Mouse (Mus musculus): Measurements from ENCODE around the gene Xpo5. TPM values are rescaled to one million over a fixed set of nuclear protein-coding genes. Genes with fewer than 3 reads are reported as not detected.

Xpo5 gene
- polyA plus RNA-seq, 1 experiment from 2014 or later: 40.5 TPM

DNA sequence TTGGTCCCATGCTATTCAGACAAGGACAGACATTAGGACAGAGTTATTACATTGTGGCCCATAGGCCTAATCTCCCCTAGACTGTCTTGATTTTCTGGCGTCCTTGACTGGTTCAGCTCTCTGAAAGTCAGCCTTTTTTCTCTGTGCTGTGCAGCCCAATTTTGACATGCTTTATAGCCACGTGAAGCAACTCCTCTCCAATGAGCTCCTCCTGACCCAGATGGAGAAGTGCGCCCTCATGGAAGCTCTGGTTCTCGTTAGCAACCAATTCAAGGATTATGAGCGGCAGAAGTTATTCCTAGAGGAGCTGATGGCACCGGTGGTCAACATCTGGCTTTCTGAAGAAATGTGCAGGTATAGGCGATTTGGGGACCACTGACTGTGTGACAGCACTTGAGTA lies 25.0 kb downstream of the Xpo5 start:
- no peaks in the 10 kb centered on the region for H3K9me3 ChIP-seq (ENCODE audit: control insufficient read depth, low read length)
- no peak overlapping the region for H3K27ac ChIP-seq (ENCODE audit: low read depth, low read length)
- no peak overlapping the region for H3K4me3 ChIP-seq (ENCODE audit: low read depth, low read length)
- 89% methylated on average over 7 of the region's 7 CpGs for WGBS
- peaks cover 86% of the 10 kb centered on the region for H3K36me3 ChIP-seq (ENCODE audit: control insufficient read depth, insufficient read depth, low read length)
- H3K4me2 ChIP-seq (ENCODE audit: low read depth, low read length): no peak overlapping the region
- no peaks in the 10 kb centered on the region for H3K4me1 ChIP-seq (ENCODE audit: control insufficient read depth, insufficient read depth, low read length)
- no peak overlapping the region for H3K9ac ChIP-seq (replicated peaks; ENCODE audit: low read depth, low read length)
- H3K27me3 ChIP-seq (ENCODE audit: control insufficient read depth, insufficient read depth, low read length): no peaks in the 10 kb centered on the region
- ATAC-seq (ENCODE audit: low read depth): no peak

DNA sequence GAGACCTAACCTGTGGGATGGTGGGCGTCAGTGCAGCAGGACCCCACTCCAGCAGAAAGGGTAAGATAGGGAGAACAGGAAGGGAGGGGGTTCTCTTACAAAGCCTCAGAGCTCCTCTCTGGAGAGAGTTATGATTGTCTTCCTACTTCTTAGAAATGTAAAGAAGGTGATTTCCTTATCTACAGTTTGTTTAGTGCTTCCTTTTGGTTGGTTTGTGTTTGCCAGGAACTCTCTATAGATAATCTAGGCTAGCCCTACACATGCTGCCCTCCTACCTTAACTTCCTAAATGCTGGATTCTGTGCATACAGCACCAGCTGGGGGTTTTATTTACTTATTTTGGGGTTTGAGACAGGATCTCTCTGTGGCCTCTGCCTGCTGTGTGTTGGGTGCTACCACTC lies 33.5 kb downstream of the Xpo5 start:
- Histone ChIP-seq H3K9me3 (ENCODE audit: control insufficient read depth, low read length) (no peaks in the 10 kb centered on the region), H3K27ac (ENCODE audit: low read depth, low read length) (no peak overlapping the region), H3K9ac (replicated peaks; ENCODE audit: low read depth, low read length) (no peak overlapping the region), H3K4me3 (ENCODE audit: low read depth, low read length) (no peak overlapping the region), H3K4me2 (ENCODE audit: low read depth, low read length) (no peak overlapping the region), H3K4me1 (ENCODE audit: control insufficient read depth, insufficient read depth, low read length) (no peaks in the 10 kb centered on the region), H3K36me3 (ENCODE audit: control insufficient read depth, insufficient read depth, low read length) (peaks cover 62% of the 10 kb centered on the region), H3K27me3 (ENCODE audit: control insufficient read depth, insufficient read depth, low read length) (no peaks in the 10 kb centered on the region)
- WGBS: 85% methylated on average over 1 of the region's 1 CpGs
- ATAC-seq (ENCODE audit: low read depth): no peak

DNA sequence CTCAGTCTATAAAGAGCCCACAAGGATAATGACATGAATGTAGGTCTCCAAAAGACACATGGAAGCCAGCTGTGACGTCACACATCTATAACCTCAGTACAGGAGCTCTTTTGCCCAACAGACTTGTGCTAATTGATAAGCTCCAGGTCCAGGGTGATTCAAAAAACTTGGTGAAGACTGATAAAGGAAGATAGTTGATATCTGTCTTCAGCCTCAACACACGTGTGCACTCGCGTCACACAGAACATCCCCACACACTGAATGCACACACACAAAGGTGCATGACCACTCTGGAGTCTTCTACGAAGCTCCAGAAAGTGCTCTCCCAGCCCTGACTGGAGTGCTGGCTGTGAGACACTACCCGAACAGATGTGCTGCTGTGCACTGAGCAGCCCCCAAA lies 34.5 kb downstream of the Xpo5 start:
- no peak for ATAC-seq (ENCODE audit: low read depth)
- no peaks in the 10 kb centered on the region for H3K27me3 ChIP-seq (ENCODE audit: control insufficient read depth, insufficient read depth, low read length)
- WGBS: 92% methylated on average over 6 of the region's 6 CpGs
- no peaks in the 10 kb centered on the region for H3K4me1 ChIP-seq (ENCODE audit: control insufficient read depth, insufficient read depth, low read length)
- H3K9ac ChIP-seq (replicated peaks; ENCODE audit: low read depth, low read length): no peak overlapping the region
- H3K9me3 ChIP-seq (ENCODE audit: control insufficient read depth, low read length): no peaks in the 10 kb centered on the region
- H3K4me2 ChIP-seq (ENCODE audit: low read depth, low read length): no peak overlapping the region
- peaks cover 64% of the 10 kb centered on the region for H3K36me3 ChIP-seq (ENCODE audit: control insufficient read depth, insufficient read depth, low read length)
- no peak overlapping the region for H3K27ac ChIP-seq (ENCODE audit: low read depth, low read length)
- no peak overlapping the region for H3K4me3 ChIP-seq (ENCODE audit: low read depth, low read length)

DNA sequence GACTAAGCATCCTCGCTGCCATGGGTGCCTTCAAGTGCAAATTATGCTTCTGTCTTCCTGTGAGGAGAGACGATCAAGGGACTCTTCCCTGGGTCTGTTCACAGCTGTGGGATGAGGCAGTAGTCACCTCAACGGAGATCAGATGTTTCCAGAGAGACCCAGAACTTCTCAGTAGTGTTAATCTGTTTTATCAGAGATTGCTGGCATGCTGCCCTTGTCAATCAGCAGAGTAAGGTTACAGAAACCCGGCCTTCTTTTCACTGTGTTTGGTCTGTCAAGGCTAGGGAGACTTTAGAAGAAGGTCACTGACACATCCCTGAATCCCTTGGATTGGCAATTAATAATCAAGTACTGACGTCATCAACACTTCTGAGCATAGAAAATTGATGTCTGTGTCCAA lies 34.9 kb downstream of the Xpo5 start:
- Histone ChIP-seq H3K4me1 (ENCODE audit: control insufficient read depth, insufficient read depth, low read length) (no peaks in the 10 kb centered on the region), H3K4me3 (ENCODE audit: low read depth, low read length) (no peak overlapping the region), H3K9ac (replicated peaks; ENCODE audit: low read depth, low read length) (no peak overlapping the region), H3K27me3 (ENCODE audit: control insufficient read depth, insufficient read depth, low read length) (no peaks in the 10 kb centered on the region), H3K9me3 (ENCODE audit: control insufficient read depth, low read length) (no peaks in the 10 kb centered on the region), H3K36me3 (ENCODE audit: control insufficient read depth, insufficient read depth, low read length) (peaks cover 68% of the 10 kb centered on the region), H3K27ac (ENCODE audit: low read depth, low read length) (no peak overlapping the region), H3K4me2 (ENCODE audit: low read depth, low read length) (no peak overlapping the region)
- no peak for ATAC-seq (ENCODE audit: low read depth)
- 92% methylated on average over 5 of the region's 5 CpGs for WGBS

DNA sequence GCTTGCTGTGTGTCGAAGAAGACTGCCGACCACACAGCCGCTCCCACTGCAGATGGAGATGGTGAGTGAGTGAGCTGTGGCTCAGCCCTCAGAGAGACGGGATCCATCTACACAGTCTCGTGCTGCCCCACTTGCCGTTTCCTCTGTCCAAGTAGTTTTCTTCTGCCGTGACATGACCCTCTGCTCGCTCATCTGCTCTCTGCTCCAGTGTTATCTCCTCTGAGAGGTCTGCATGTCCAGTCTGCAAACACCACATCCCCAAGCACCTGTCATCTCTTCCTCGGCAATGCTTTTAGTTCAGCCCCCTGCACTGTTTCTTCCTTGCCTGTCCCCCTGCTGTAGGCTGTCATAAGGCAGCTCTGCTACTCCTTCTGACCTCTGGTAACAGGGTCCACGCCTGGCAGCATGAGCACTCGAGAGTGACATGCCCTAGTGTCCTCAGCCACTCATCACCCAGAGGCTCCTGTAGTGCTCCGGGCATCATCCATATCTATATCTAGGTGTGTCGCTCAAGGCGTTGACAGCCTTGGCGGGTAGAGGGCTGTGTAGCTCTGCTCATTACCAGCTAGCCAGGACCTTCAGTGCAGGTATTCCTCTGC lies 37.0 kb downstream of the Xpo5 start:
- Histone ChIP-seq H3K4me3 (ENCODE audit: low read depth, low read length) (no peak overlapping the region), H3K36me3 (ENCODE audit: control insufficient read depth, insufficient read depth, low read length) (peaks cover 70% of the 10 kb centered on the region), H3K27ac (ENCODE audit: low read depth, low read length) (no peak overlapping the region), H3K27me3 (ENCODE audit: control insufficient read depth, insufficient read depth, low read length) (no peaks in the 10 kb centered on the region), H3K9ac (replicated peaks; ENCODE audit: low read depth, low read length) (no peak overlapping the region), H3K4me1 (ENCODE audit: control insufficient read depth, insufficient read depth, low read length) (no peaks in the 10 kb centered on the region), H3K4me2 (ENCODE audit: low read depth, low read length) (no peak overlapping the region), H3K9me3 (ENCODE audit: control insufficient read depth, low read length) (no peaks in the 10 kb centered on the region)
- WGBS: 95% methylated on average over 15 of the region's 15 CpGs
- no peak for ATAC-seq (ENCODE audit: low read depth)

DNA sequence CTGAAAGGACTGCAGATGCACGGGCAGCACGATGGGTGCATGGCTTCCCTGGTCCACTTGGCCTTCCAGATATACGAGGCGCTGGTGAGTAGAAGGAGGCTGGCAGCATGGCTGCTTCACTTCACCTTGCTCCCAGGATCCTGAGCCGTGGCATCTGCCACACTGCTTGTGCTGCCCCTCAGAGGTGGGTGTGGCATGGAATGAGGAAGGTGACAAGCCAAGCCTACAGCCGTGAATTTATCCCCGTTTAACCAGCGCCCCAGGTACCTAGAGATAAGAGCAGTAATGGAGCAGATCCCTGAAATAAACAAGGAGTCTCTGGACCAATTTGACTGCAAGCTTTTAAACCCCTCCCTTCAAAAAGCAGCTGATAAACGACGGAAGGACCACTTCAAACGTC lies 38.9 kb downstream of the Xpo5 start:
- H3K27me3 ChIP-seq (ENCODE audit: control insufficient read depth, insufficient read depth, low read length): no peaks in the 10 kb centered on the region
- ATAC-seq (ENCODE audit: low read depth): no peak
- no peak overlapping the region for H3K9ac ChIP-seq (replicated peaks; ENCODE audit: low read depth, low read length)
- H3K36me3 ChIP-seq (ENCODE audit: control insufficient read depth, insufficient read depth, low read length): peaks cover 78% of the 10 kb centered on the region
- no peaks in the 10 kb centered on the region for H3K9me3 ChIP-seq (ENCODE audit: control insufficient read depth, low read length)
- H3K4me2 ChIP-seq (ENCODE audit: low read depth, low read length): no peak overlapping the region
- 85% methylated on average over 11 of the region's 11 CpGs for WGBS
- peaks cover under 1% of the 10 kb centered on the region for H3K4me1 ChIP-seq (ENCODE audit: control insufficient read depth, insufficient read depth, low read length)
- H3K4me3 ChIP-seq (ENCODE audit: low read depth, low read length): no peak overlapping the region
- H3K27ac ChIP-seq (ENCODE audit: low read depth, low read length): no peak overlapping the region

DNA sequence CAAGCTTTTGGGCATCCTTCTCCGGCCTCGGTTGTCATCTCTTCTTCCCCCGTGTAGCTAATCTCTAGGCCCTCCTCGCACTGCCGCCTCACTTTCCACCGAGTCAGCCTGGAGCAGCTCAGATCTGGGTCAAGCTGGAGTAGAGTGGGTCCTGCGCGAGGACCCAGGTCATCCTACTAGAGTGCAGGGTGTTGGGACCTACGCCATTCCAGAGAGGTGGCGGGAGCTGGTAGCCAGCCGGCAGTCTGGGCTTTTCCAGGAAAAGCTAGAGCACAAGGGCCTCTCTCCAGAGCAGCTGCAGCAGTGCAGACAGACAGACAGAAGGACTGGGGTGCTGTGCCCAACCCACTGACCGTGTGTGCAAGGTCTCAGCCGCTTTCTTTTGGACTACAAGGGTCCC lies 39.7 kb downstream of the Xpo5 start:
- WGBS: 90% methylated on average over 13 of the region's 13 CpGs
- H3K27ac ChIP-seq (ENCODE audit: low read depth, low read length): no peak overlapping the region

DNA sequence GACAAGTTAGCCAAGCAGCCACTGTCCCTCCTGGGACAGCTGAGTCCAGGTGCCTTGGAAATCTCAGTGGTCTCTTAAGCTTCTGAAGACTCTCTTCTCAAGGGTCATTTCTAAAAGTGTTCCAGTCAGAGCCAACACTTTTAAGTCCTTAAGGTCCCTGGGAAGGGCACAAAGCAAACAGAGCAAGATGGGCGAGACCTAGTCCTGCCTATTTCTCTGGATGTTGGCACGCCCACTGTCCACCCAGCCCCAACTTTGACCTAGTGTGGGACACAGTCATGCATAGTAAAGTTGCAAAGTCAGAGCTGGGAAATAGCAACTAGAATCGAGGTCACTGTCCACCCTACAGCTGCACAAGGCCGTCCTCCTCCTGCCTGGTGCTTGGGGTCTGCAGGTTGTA lies 40.4 kb downstream of the Xpo5 start:
- Histone ChIP-seq H3K36me3 (ENCODE audit: control insufficient read depth, insufficient read depth, low read length) (peaks cover 70% of the 10 kb centered on the region), H3K4me3 (ENCODE audit: low read depth, low read length) (no peak overlapping the region), H3K9ac (replicated peaks; ENCODE audit: low read depth, low read length) (no peak overlapping the region), H3K4me2 (ENCODE audit: low read depth, low read length) (no peak overlapping the region), H3K27ac (ENCODE audit: low read depth, low read length) (no peak overlapping the region), H3K27me3 (ENCODE audit: control insufficient read depth, insufficient read depth, low read length) (no peaks in the 10 kb centered on the region), H3K9me3 (ENCODE audit: control insufficient read depth, low read length) (no peaks in the 10 kb centered on the region), H3K4me1 (ENCODE audit: control insufficient read depth, insufficient read depth, low read length) (peaks cover 7% of the 10 kb centered on the region)
- no peak for ATAC-seq (ENCODE audit: low read depth)
- 89% methylated on average over 4 of the region's 4 CpGs for WGBS

More for the DNA sequence above, 39.7 kb downstream of the Xpo5 start:
- peaks cover 70% of the 10 kb centered on the region for H3K36me3 ChIP-seq (ENCODE audit: control insufficient read depth, insufficient read depth, low read length)
- no peaks in the 10 kb centered on the region for H3K9me3 ChIP-seq (ENCODE audit: control insufficient read depth, low read length)
- H3K4me1 ChIP-seq (ENCODE audit: control insufficient read depth, insufficient read depth, low read length): peaks cover 7% of the 10 kb centered on the region
- H3K4me2 ChIP-seq (ENCODE audit: low read depth, low read length): no peak overlapping the region
- no peak overlapping the region for H3K9ac ChIP-seq (replicated peaks; ENCODE audit: low read depth, low read length)
- no peak for ATAC-seq (ENCODE audit: low read depth)
- H3K4me3 ChIP-seq (ENCODE audit: low read depth, low read length): no peak overlapping the region
- no peaks in the 10 kb centered on the region for H3K27me3 ChIP-seq (ENCODE audit: control insufficient read depth, insufficient read depth, low read length)

DNA sequence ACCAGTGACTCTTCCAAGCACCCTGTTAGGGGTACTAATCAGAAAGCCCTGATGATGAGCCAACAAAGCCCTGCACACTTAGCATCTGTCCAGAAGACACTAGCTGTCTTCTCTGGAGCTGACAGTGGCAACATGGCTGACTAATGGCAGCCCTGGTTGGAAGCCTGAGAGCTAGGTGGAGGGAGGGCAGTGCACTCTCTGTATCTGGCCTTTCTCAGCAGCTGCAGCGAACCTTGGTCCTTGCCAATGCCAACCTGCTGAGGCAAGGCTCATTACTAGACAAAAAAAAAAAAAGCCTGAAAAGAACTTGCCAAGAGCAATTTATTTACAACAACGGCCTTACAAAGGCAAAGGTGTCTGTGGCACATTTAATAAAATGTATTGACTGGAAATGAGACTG lies 41.0 kb downstream of the Xpo5 start:
- Histone ChIP-seq H3K9me3 (ENCODE audit: control insufficient read depth, low read length) (no peaks in the 10 kb centered on the region), H3K36me3 (ENCODE audit: control insufficient read depth, insufficient read depth, low read length) (peaks cover 70% of the 10 kb centered on the region), H3K27ac (ENCODE audit: low read depth, low read length) (no peak overlapping the region), H3K9ac (replicated peaks; ENCODE audit: low read depth, low read length) (no peak overlapping the region), H3K27me3 (ENCODE audit: control insufficient read depth, insufficient read depth, low read length) (no peaks in the 10 kb centered on the region), H3K4me3 (ENCODE audit: low read depth, low read length) (no peak overlapping the region), H3K4me2 (ENCODE audit: low read depth, low read length) (no peak overlapping the region), H3K4me1 (ENCODE audit: control insufficient read depth, insufficient read depth, low read length) (peaks cover 9% of the 10 kb centered on the region)
- no peak for ATAC-seq (ENCODE audit: low read depth)
- whole genome bisulfite sequencing: 61% methylated on average over 2 of the region's 2 CpGs

Measured in neural tube, embryonic 14.5 days (tissue).